Mouse (Mus musculus) G1E-ER4 (cell line): ENCODE results near the gene Lyrm7. TPM values are rescaled to one million over a fixed set of nuclear protein-coding genes. Genes with fewer than 3 reads are reported as not detected.

Source experiments
- GATA1 ChIP-seq: IDR thresholded peaks from one replicate; pipeline ENCODE4 v1.8.0; 2012; ENCODE audit warnings: low read length, inconsistent platforms
- polyA plus RNA-seq: library from polyadenylated mRNA; stranded (reverse); fragments of >175 nt; gene quantifications from 2 replicates; pipeline ENCODE4 v1.2.3, GENCODE M21; 2012

Gene Lyrm7
- polyA plus RNA-seq, 1 experiment = 0.10 TPM

DNA sequence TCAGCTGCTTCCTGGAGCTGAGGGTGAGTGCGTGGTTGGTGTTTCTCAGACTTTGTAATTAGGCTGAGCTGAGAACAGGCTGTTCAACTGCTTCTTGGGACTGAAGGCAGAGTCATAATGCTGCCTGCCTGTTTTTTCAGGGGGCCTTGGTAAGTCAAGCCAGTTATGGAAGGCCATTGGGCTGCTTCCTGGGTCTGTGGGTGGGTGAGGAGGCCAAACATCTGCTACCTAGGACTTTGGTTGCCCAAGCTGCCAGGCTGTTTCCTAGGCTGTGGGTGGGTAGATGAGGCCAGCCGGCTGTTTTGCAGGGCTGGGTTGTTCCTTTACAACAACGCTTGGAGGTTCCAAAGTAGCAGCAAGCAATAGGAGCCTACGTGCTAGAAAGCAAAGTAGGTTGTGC is 26.9 kb downstream of the Lyrm7 start:
- no peak for TF ChIP-seq GATA1

- TF ChIP-seq GATA1 = no peak
These were observed 33.9 kb downstream of the Lyrm7 start for GRCm38 (mm10) chr11:54826819-54827218.

- no peak for TF ChIP-seq GATA1
These were observed 34.9 kb downstream of the Lyrm7 start for GRCm38 (mm10) chr11:54825774-54826173.

DNA sequence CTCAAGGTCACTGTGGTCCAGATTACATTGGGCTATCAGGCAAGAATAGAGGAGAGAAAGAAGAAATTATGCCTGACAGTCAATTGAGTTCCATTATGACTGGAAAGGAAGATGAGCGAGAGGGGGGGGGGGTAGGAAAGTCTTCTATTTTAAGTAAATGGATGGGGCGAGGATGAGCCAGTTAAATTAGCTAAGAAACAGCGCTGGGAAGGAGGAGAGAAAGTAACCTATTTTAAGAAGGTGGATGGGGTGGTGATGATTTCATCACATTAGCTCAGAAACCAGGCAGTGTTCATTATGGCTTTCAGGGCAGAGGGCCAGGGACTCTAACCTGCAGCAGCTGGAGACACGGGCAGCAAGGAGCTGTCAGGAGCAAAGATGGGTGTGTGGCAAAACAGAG is 37.2 kb downstream of the Lyrm7 start:
- TF ChIP-seq GATA1 = no peak

DNA sequence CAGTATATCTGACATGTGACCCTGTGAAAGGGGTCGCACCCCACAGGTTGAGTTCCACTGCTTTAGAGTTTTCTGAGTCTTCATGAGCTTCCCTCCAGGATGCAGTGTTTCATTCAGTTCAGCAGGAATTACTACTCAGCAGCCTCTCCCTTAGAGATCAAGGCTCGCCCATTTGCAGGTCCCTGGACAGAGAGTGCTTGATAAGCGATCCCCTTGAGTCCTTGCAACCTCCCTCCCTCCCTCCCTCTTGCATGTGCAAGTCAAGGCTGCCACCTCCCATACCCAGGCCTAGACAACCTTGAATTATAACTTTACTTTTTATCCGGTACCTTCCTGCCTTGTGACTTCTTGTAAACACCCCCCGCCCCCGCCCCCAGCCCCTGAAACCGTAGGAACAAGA is 41.2 kb downstream of the Lyrm7 start:
- no peak for TF ChIP-seq GATA1

- no peak for TF ChIP-seq GATA1
These were observed 43.3 kb downstream of the Lyrm7 start for GRCm38 (mm10) chr11:54817449-54817848.

- no peak for TF ChIP-seq GATA1
These were observed 45.1 kb downstream of the Lyrm7 start for GRCm38 (mm10) chr11:54815659-54816058.

- TF ChIP-seq GATA1 = no peak
These were observed 47.8 kb downstream of the Lyrm7 start for GRCm38 (mm10) chr11:54812812-54813516.

GRCm38 (mm10) chr11:54812314-54812713 is 48.4 kb downstream of the Lyrm7 start:
- TF ChIP-seq GATA1 = no peak

DNA sequence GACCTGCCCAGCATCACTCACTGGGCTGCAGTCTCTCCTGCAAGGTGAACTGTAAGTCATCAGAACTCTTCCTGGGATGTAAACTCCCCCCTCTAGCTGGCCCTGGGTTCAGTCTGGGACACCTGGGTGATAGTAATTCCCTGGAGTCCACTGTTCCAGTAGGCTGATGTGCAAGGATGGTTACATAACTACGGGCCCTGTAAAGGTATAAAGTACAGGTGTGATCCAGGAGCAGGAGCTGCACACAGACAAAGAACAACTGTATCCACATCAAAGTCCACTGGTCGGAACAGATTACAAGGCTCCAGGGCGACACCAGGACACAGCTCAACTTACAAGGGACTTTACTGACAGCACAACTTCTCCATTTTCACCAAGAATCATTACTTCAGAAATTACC is 49.7 kb downstream of the Lyrm7 start:
- TF ChIP-seq GATA1 = no peak

- TF ChIP-seq GATA1 = no peak
These were observed 51.1 kb downstream of the Lyrm7 start for GRCm38 (mm10) chr11:54809582-54809981.

DNA sequence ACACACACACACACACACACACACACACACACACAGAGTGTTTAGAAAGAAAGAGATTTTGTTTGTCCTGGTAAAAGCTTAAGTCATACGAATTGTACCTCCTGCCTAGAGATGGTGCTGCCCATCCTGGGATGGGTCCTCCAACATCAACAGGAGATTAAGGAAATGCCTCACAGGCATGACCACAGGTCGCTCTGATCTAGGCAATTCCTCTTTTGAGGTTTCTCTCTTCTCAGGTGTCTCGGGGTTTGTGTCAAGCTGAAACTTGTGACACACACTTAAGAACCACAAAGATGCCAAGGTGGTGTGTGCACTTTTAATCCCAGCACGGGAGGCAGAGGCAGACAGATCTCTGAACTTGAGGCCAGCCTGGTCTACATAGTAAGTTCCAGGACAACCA is 52.5 kb downstream of the Lyrm7 start:
- no peak for TF ChIP-seq GATA1

DNA sequence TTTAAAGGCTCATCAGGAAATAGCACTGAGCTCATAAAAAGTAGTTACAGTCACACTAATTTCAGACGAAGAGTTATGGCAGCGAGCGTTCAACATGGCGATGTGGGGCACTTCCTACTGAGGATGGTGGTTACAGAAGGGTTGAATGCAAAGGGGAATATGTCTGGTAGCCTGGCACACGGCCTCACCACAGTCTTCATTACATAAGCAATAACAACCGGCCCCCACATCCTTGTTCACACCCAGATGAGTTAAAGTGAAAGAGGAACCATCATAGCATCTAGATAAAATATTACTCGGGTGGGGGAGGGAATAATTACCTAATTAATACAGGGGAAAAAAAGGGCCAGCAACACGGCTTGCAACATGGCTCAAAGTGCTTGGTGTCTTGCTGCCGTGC is 53.0 kb downstream of the Lyrm7 start:
- no peak for TF ChIP-seq GATA1

DNA sequence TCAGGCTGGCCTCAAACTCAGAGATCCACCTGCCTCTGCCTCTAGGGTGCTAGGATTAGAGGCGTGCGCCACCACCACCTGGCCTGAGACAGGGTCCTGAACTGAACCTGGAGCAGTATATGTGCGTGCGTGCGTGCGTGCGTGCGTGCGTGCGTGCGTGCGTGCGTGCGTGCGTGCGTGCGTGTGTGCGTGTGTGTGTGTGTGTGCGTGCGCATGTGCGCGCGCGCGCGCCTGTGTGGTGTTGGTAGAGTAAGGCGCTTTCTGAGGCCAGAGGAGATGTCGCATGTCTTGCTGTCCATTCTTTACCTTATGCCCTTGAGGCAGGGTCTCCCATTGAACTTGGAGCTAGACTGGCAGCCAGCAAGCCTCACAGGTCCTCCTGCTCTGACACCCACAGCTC is 53.8 kb downstream of the Lyrm7 start:
- no peak for TF ChIP-seq GATA1

DNA sequence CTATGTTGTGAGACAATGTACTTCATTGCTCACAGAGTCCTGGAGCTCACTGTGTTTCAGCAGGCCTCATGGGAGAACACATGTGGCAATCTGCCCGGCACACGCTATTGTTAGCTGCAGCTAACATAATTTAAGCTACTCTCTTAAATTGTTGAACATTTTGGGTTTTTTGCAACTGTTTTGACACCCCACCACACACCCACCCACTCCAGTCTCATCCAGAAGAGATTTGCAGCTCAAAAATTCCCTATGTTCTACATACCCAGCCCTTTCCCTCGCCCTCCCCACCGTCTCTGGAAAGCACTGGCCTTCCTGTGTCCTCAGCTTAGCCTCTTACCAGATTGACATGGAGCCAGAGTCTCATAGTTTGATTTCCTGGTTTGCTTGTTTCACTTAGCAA is 55.5 kb downstream of the Lyrm7 start:
- TF ChIP-seq GATA1 = no peak

DNA sequence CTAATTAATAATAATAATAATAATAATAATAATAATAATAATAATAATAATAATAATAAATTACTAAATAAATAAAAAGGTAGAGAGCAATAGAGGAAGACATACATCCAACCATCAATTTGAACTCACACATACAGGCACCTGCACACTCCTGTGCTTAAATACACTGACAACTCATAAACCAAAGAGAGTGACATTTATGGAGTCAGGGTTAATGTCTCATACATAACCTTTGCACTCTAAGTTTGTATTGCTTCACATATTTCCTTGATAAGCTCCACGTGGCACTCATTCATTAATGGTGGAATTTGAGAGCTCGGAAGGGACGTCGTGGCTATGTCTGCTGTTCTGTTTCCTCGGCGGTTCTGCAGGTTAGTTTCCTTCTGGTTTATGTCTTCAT is 58.1 kb downstream of the Lyrm7 start:
- no peak for TF ChIP-seq GATA1

DNA sequence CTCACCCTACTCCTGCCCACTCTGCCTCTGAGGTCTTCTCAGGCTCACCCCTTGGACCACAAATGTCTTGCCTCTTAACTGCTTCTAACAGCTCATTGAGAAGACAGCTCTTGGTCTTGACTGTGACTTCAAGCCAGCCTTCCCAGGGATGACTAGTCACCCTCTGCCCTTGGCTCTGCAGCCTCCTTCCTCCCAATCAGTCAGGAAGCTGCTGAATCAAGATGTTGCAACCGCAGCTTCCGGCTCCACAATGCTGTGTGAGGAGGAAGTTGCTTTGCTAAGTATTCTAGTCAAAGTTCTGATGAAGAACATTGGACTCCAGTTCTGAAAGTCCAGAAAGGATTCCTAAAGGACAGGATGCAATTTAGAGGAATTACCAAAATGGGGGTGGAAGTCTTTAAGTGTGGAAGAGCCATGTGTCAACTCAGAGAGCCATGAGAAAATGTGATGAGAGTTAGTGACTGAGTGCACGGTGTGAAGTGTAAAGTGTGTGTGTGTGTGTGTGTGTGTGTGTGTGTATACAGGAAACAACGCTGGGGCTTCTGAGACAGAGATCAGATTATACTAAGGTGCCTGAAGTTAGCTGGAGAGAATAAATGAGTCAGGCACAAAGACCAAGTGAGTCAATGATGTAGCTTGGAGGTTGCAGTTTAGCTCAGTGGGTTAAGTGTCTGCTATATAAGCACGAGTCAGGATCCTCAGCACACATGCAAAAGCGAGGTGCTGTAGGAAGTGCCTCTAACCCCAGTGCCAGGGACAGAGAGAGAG is 58.7 kb downstream of the Lyrm7 start:
- TF ChIP-seq GATA1 = no peak
